Comparison of ENCODE assay signal across 13 mouse cellular contexts in the genomic region with DNA sequence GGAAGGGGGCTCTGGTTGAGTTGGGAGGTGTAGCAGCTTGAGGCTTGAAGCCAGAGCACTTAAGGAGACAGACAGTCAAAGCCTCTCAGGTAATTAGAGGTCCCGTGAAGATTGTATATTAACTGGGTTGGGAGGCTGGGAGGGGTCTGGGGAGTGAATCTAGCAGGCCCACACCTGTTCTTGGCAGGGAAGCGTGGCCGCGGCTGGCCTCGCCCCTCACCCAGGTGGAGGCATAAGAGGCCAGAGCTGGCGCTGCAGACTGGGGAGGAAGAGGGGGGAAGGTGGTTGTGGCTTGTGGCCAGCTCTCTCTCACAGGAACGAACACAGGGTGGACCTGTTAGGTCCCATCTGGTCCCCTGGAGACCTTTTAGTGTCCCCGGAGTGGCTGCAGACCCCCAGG.
"Had no signal": no experiment of that assay in that cellular context is flagged by ENCODE, and none has a peak within 500 bp of the region (broad histone marks: within the 10 kb centered on the region; RNA-seq: fewer than 3 reads in every experiment).

No protein-coding gene starts in this region.

- H3K9me3 ChIP-seq: limb, embryonic 10.5 days; liver, embryonic 15.5 days; neural tube, embryonic 12.5 days had no signal

- ATAC-seq: lung, postnatal 0 days had no signal

- H3K9ac ChIP-seq: liver, embryonic 15.5 days; neural tube, embryonic 12.5 days had no signal

- H3K4me3 ChIP-seq: left cerebral cortex, adult 2 months; limb, embryonic 10.5 days; liver, embryonic 15.5 days; midbrain, embryonic 10.5 days; neural tube, embryonic 12.5 days had no signal

- DNase-seq: kidney, adult 9 months; lung, adult 2 months; lung, postnatal 4 days; midbrain, embryonic 14.5 days; right cerebral cortex, postnatal 14 days; thymus, postnatal 4 days had no signal

- H3K36me3 ChIP-seq: limb, embryonic 10.5 days; liver, embryonic 15.5 days; midbrain, embryonic 10.5 days; neural tube, embryonic 12.5 days had no signal

- H3K27ac ChIP-seq: left cerebral cortex, adult 2 months; limb, embryonic 10.5 days; liver, embryonic 15.5 days; midbrain, embryonic 10.5 days; neural tube, embryonic 12.5 days had no signal

- H3K4me2 ChIP-seq: liver, embryonic 11.5 days; liver, embryonic 15.5 days; neural tube, embryonic 12.5 days had no signal
